Mouse (Mus musculus) intestine, embryonic 15.5 days (tissue): ENCODE results near the gene Ildr2. TPM values are rescaled to one million over a fixed set of nuclear protein-coding genes. Genes with fewer than 3 reads are reported as not detected.

Experiments
- ATAC-seq: fragments of 200-750 bp; cut with Nextera tagmentation; 2 replicates; pipeline ENCODE4 v1.8.0; 2017; ENCODE audit warnings: moderate TSS enrichment, moderate library complexity
- H3K27ac ChIP-seq: fragments of 300-500 bp; sonication (generic); 2 replicates; pipeline ENCODE4 v1.5.1; 2015; ENCODE audit warnings: mild to moderate bottlenecking, inconsistent platforms
- H3K27me3 ChIP-seq: fragments of 300-500 bp; sonication (generic); replicated peaks from 2 replicates; pipeline ENCODE4 v1.6.1; 2015; ENCODE audit warnings: inconsistent platforms
- H3K36me3 ChIP-seq: fragments of 300-500 bp; sonication (generic); 2 replicates; pipeline ENCODE4 v1.6.1; 2015; ENCODE audit warnings: inconsistent platforms
- H3K4me1 ChIP-seq: fragments of 300-500 bp; sonication (generic); replicated peaks from 2 replicates; pipeline ENCODE4 v1.6.1; 2015; ENCODE audit warnings: inconsistent platforms
- H3K4me2 ChIP-seq: fragments of 300-500 bp; sonication (generic); replicated peaks from 2 replicates; pipeline ENCODE4 v1.6.1; 2015; ENCODE audit warnings: mild to moderate bottlenecking, inconsistent platforms
- H3K4me3 ChIP-seq: fragments of 300-500 bp; sonication (generic); replicated peaks from 2 replicates; pipeline ENCODE4 v1.5.1; 2015; ENCODE audit warnings: inconsistent platforms
- H3K9ac ChIP-seq: fragments of 300-500 bp; sonication (generic); 2 replicates; pipeline ENCODE4 v1.6.1; 2015; ENCODE audit warnings: inconsistent platforms
- H3K9me3 ChIP-seq: fragments of 300-500 bp; sonication (generic); 2 replicates; pipeline ENCODE4 v1.6.1; 2016; ENCODE audit warnings: inconsistent platforms
- WGBS: fragments of 180-500 bp; shearing (Covaris S2); methylation state at CpG from one replicate; pipeline ENCODE4 v1.1.7; 2015; 5-methylcytosine and 5-hydroxymethylcytosine counted together
- polyA plus RNA-seq: library from polyadenylated mRNA; unstranded; fragments of >200 nt; fragmentation: Nextera tagmentation; extraction: Ambion mirVana; gene quantifications from 2 replicates; pipeline ENCODE4 v1.2.1, GENCODE M21; 2015

Ildr2 gene
- polyA plus RNA-seq: 0.67 and 0.81 TPM in 2 replicates

GRCm38 (mm10) chr1:166253898-166254894 lies at the start of gene Ildr2:
Gene Ildr2, plus strand, starts transcription at chr1:166254139.
- peaks cover 5% of the 10 kb centered on the region; the same call in 1 of the 2 replicates for H3K4me1 ChIP-seq
- peaks cover 46% of the 10 kb centered on the region for H3K27me3 ChIP-seq
- H3K4me3 ChIP-seq: peak within 1 kb of the TSS; percentile 48
- no peaks in the 10 kb centered on the region for H3K9me3 ChIP-seq
- peak; percentile 81 for ATAC-seq
- no peak within 1 kb of the TSS for H3K27ac ChIP-seq
- peak within 1 kb of the TSS; percentile 97 for H3K4me2 ChIP-seq
- under 1% methylated on average over 68 of the region's 72 CpGs for WGBS
- H3K9ac ChIP-seq: peak within 1 kb of the TSS; percentile 57
- H3K36me3 ChIP-seq: no peaks in the 10 kb centered on the region

GRCm38 (mm10) chr1:166204171-166204570 lies 49.8 kb upstream of the Ildr2 start:
- no peak overlapping the region for H3K27ac ChIP-seq
- H3K36me3 ChIP-seq: no peaks in the 10 kb centered on the region
- no peak overlapping the region for H3K4me2 ChIP-seq
- no peaks in the 10 kb centered on the region for H3K9me3 ChIP-seq
- H3K9ac ChIP-seq: no peak overlapping the region
- ATAC-seq: no peak
- H3K27me3 ChIP-seq: no peaks in the 10 kb centered on the region
- 58% methylated on average over 5 of the region's 5 CpGs for WGBS
- H3K4me1 ChIP-seq: no peaks in the 10 kb centered on the region
- H3K4me3 ChIP-seq: no peak overlapping the region

GRCm38 (mm10) chr1:166205159-166205558 lies 48.8 kb upstream of the Ildr2 start:
- H3K27me3 ChIP-seq: no peaks in the 10 kb centered on the region
- H3K36me3 ChIP-seq: no peaks in the 10 kb centered on the region
- H3K27ac ChIP-seq: no peak overlapping the region
- no peak overlapping the region for H3K4me3 ChIP-seq
- WGBS: 77% methylated on average over 3 of the region's 3 CpGs
- no peaks in the 10 kb centered on the region for H3K9me3 ChIP-seq
- H3K9ac ChIP-seq: no peak overlapping the region
- H3K4me2 ChIP-seq: no peak overlapping the region
- no peaks in the 10 kb centered on the region for H3K4me1 ChIP-seq
- ATAC-seq: no peak

- ATAC-seq: no peak
- Histone ChIP-seq H3K27ac (no peak overlapping the region), H3K27me3 (no peaks in the 10 kb centered on the region), H3K4me2 (no peak overlapping the region), H3K4me3 (no peak overlapping the region), H3K9ac (no peak overlapping the region), H3K36me3 (no peaks in the 10 kb centered on the region), H3K9me3 (no peaks in the 10 kb centered on the region), H3K4me1 (no peaks in the 10 kb centered on the region)
- WGBS: 78% methylated on average over 6 of the region's 6 CpGs
These were observed 44.6 kb upstream of the Ildr2 start for GRCm38 (mm10) chr1:166209371-166209770.

GRCm38 (mm10) chr1:166214181-166214580 lies 39.8 kb upstream of the Ildr2 start:
- no peaks in the 10 kb centered on the region for H3K4me1 ChIP-seq
- H3K4me3 ChIP-seq: no peak overlapping the region
- no peak overlapping the region for H3K9ac ChIP-seq
- H3K9me3 ChIP-seq: no peaks in the 10 kb centered on the region
- no peak overlapping the region for H3K27ac ChIP-seq
- no peak overlapping the region for H3K4me2 ChIP-seq
- 89% methylated on average over 4 of the region's 4 CpGs for WGBS
- no peak for ATAC-seq
- H3K36me3 ChIP-seq: no peaks in the 10 kb centered on the region
- no peaks in the 10 kb centered on the region for H3K27me3 ChIP-seq

- no peak within 1 kb of the TSS for H3K4me3 ChIP-seq
- H3K27me3 ChIP-seq: no peaks in the 10 kb centered on the region
- H3K4me1 ChIP-seq: no peaks in the 10 kb centered on the region
- H3K9ac ChIP-seq: no peak within 1 kb of the TSS
- ATAC-seq: no peak
- no peaks in the 10 kb centered on the region for H3K36me3 ChIP-seq
- 81% methylated on average over 53 of the region's 53 CpGs for WGBS
- no peak within 1 kb of the TSS for H3K4me2 ChIP-seq
- H3K27ac ChIP-seq: no peak within 1 kb of the TSS
- no peaks in the 10 kb centered on the region for H3K9me3 ChIP-seq
These were observed 15.5 kb upstream of the Ildr2 start, which contains the start of gene Mael for GRCm38 (mm10) chr1:166238315-166238969. Gene Mael, minus strand, starts transcription at chr1:166238747.

GRCm38 (mm10) chr1:166244285-166244684 lies 9.7 kb upstream of the Ildr2 start:
- H3K4me1 ChIP-seq: no peaks in the 10 kb centered on the region
- H3K4me3 ChIP-seq: no peak overlapping the region
- H3K27ac ChIP-seq: no peak overlapping the region
- no peak for ATAC-seq
- no peaks in the 10 kb centered on the region for H3K9me3 ChIP-seq
- no peak overlapping the region for H3K9ac ChIP-seq
- no peaks in the 10 kb centered on the region for H3K27me3 ChIP-seq
- H3K36me3 ChIP-seq: no peaks in the 10 kb centered on the region
- WGBS: 76% methylated on average over 6 of the region's 6 CpGs
- no peak overlapping the region for H3K4me2 ChIP-seq

- H3K27ac ChIP-seq: no peak overlapping the region
- ATAC-seq: no peak
- 51% methylated on average over 8 of the region's 8 CpGs for WGBS
- peaks cover 46% of the 10 kb centered on the region for H3K27me3 ChIP-seq
- peaks cover 5% of the 10 kb centered on the region; the same call in 1 of the 2 replicates for H3K4me1 ChIP-seq
- peak overlapping the region; percentile 48; the same call in 1 of the 2 replicates for H3K4me3 ChIP-seq
- no peaks in the 10 kb centered on the region for H3K9me3 ChIP-seq
- no peaks in the 10 kb centered on the region for H3K36me3 ChIP-seq
- no peak overlapping the region for H3K9ac ChIP-seq
- 0 out of 2 replicates have a peak overlapping the region, but pooled peaks have one; percentile 97 for H3K4me2 ChIP-seq
These were observed 1.2 kb downstream of the Ildr2 start for GRCm38 (mm10) chr1:166255091-166255490.

GRCm38 (mm10) chr1:166255651-166256050 lies 1.7 kb downstream of the Ildr2 start:
- Histone ChIP-seq H3K4me2 (no peak overlapping the region), H3K27me3 (peaks cover 46% of the 10 kb centered on the region), H3K9ac (no peak overlapping the region), H3K4me1 (peaks cover 5% of the 10 kb centered on the region; the same call in 1 of the 2 replicates), H3K4me3 (no peak overlapping the region), H3K36me3 (no peaks in the 10 kb centered on the region), H3K27ac (no peak overlapping the region), H3K9me3 (no peaks in the 10 kb centered on the region)
- 53% methylated on average over 2 of the region's 2 CpGs for WGBS
- no peak for ATAC-seq

GRCm38 (mm10) chr1:166256302-166256701 lies 2.4 kb downstream of the Ildr2 start:
- no peak for ATAC-seq
- Histone ChIP-seq H3K9ac (no peak overlapping the region), H3K27me3 (peaks cover 46% of the 10 kb centered on the region)

GRCm38 (mm10) chr1:166256898-166257297 lies 3.0 kb downstream of the Ildr2 start:
- Histone ChIP-seq H3K36me3 (no peaks in the 10 kb centered on the region), H3K27ac (no peak overlapping the region), H3K4me3 (no peak overlapping the region), H3K27me3 (peaks cover 43% of the 10 kb centered on the region), H3K9ac (no peak overlapping the region), H3K4me2 (no peak overlapping the region), H3K4me1 (peaks cover 5% of the 10 kb centered on the region; the same call in 1 of the 2 replicates), H3K9me3 (no peaks in the 10 kb centered on the region)
- WGBS: 65% methylated on average over 4 of the region's 4 CpGs
- ATAC-seq: no peak

More at GRCm38 (mm10) chr1:166256302-166256701, 2.4 kb downstream of the Ildr2 start:
- Histone ChIP-seq H3K4me2 (no peak overlapping the region), H3K4me1 (peaks cover 5% of the 10 kb centered on the region; the same call in 1 of the 2 replicates), H3K36me3 (no peaks in the 10 kb centered on the region), H3K27ac (no peak overlapping the region), H3K4me3 (no peak overlapping the region), H3K9me3 (no peaks in the 10 kb centered on the region)
- 21% methylated on average over 6 of the region's 6 CpGs for WGBS

- H3K36me3 ChIP-seq: no peaks in the 10 kb centered on the region
- no peak for ATAC-seq
- H3K9ac ChIP-seq: no peak overlapping the region
- H3K9me3 ChIP-seq: no peaks in the 10 kb centered on the region
- H3K4me3 ChIP-seq: no peak overlapping the region
- H3K4me1 ChIP-seq: no peaks in the 10 kb centered on the region
- WGBS: 64% methylated on average over 6 of the region's 6 CpGs
- H3K27me3 ChIP-seq: peaks cover 26% of the 10 kb centered on the region
- H3K27ac ChIP-seq: no peak overlapping the region
- no peak overlapping the region for H3K4me2 ChIP-seq
These were observed 5.6 kb downstream of the Ildr2 start for GRCm38 (mm10) chr1:166259526-166259925.
